Mouse (Mus musculus): ENCODE data around the gene Dync1li1. TPM values are rescaled to one million over a fixed set of nuclear protein-coding genes. Genes with fewer than 3 reads are reported as not detected.

Dync1li1 gene
- total RNA-seq, 2 experiments from 2014 or later = 29.3 to 32.0 TPM

DNA sequence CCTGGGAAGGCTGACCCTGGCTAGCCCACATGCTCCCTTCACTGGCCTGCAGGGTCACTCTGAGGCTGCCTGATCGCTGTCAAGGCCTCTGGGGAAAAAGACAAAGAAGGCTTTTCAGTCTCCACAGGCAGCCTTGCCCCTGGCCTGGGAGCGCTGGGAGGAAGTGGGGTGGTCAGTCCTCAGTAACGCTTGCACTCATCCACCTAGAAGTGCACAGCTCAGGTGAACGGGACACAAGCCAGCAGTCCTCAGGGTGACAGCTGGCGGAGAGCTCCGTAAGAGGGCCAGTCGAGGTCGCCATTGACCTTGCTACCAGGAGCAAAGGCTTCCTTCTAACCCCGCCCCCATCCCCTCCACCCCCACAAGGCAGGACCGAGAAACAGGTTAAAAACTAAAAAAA is 79.5 kb downstream of the Dync1li1 start:
- DNase-seq = no peak

DNA sequence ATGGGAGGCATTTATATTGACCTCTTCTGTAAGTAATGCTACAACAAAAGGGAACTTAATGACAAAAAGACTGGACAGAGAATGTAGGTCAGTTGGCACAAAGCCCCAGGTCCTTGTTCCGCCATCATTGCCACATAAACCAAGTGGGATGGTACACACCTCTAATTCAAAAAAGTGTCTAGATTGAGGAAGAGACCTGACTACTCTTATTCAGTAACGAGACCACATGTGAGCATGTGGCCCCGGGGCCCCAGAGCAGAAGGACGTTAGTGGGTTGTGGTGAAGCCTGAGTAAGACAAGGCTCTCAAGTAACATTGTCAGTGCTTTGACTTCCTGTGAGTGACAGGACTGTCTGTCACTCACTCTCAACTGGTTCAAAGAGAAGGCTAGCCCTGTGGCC is 81.6 kb downstream of the Dync1li1 start:
- no peak for DNase-seq

DNA sequence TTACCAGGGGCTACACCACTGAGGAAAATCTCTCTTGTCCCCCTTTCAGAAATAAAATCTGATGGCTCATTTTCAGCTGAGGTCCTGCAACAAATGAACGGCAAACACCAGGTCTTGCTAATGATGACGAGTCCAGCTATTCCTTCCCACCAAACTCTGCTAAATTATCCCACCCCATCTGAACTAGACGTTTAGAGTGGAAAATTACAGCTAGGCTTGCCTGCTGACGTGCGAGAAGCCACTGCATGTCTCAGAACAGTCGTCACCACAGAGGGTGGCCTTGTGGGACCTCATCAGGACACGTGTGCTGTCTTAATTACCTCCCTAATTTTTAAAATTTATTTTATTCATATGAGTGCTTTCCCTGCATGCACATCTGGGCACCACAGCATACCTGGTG is 83.0 kb downstream of the Dync1li1 start:
- DNase-seq = no peak

Other genes with a start within 250 kb of the Dync1li1 start
- not detected for gene Ccr4, start 183.9 kb upstream of the Dync1li1 start, total RNA-seq (2021)
- not detected for gene C130032M10Rik, start 173.1 kb upstream of the Dync1li1 start, total RNA-seq (2021)
- gene Trim71, start 124.4 kb upstream of the Dync1li1 start, total RNA-seq (2021) = not detected
- gene Cnot10, start 48.6 kb upstream of the Dync1li1 start, total RNA-seq (2021) = 10 to 100 TPM; 13.5 to 14.4 TPM
- gene Cmtm6, start 42.3 kb downstream of the Dync1li1 start, total RNA-seq (2021) = 1 to 10 TPM; 7.9 to 8.1 TPM
- gene Cmtm7, start 93.1 kb downstream of the Dync1li1 start, total RNA-seq (2021) = 1 to 10 TPM; 4.2 to 5.8 TPM
- gene Cmtm8, start 155.4 kb downstream of the Dync1li1 start, total RNA-seq (2021) = 1 to 10 TPM; 1.9 to 2.2 TPM
- 10 to 100 TPM; 17.6 to 18.4 TPM for gene Gpd1l, start 245.2 kb downstream of the Dync1li1 start, total RNA-seq (2021)

Measured in gastrocnemius, postnatal 25 days (tissue).